Mouse (Mus musculus): ENCODE measurements around the gene Rnf186. TPM values are rescaled to one million over a fixed set of nuclear protein-coding genes. Genes with fewer than 3 reads are reported as not detected.

The Rnf186 gene
- polyA plus RNA-seq, 1 experiment from 2014 or later, result 65.2 TPM

- TF ChIP-seq CTCF (IDR thresholded peaks at IDR 0.05; ENCODE audit: low read depth), result no peak
- Histone ChIP-seq H3K27ac (ENCODE audit: low read depth, low read length) (peak overlapping the region; percentile 73), H3K4me1 (replicated peaks; ENCODE audit: control insufficient read depth, insufficient read depth, low read length) (peaks cover 2% of the 10 kb centered on the region), H3K9ac (ENCODE audit: low read depth, low read length) (no peak overlapping the region), H3K4me3 (ENCODE audit: low read depth, low read length) (no peak overlapping the region), H3K36me3 (ENCODE audit: control insufficient read depth, insufficient read depth) (peaks cover 10% of the 10 kb centered on the region; the same call in 1 of the 2 replicates), H3K4me2 (replicated peaks; ENCODE audit: low read depth) (no peak overlapping the region), H3K27me3 (replicated peaks; ENCODE audit: control insufficient read depth, insufficient read depth, low read length) (no peaks in the 10 kb centered on the region), H3K9me3 (ENCODE audit: control insufficient read depth) (no peaks in the 10 kb centered on the region)
- ATAC-seq, result peak; percentile 53
- WGBS, result 31% methylated on average over 6 of the region's 6 CpGs
These were observed 41.1 kb downstream of the Rnf186 start for GRCm38 (mm10) chr4:139007981-139008536.

- H3K9me3 ChIP-seq (ENCODE audit: control insufficient read depth), result 0 out of 2 replicates have a peak, but pooled peaks cover 4% of the 10 kb centered on the region
- peaks cover 12% of the 10 kb centered on the region; the same call in 1 of the 2 replicates for H3K36me3 ChIP-seq (ENCODE audit: control insufficient read depth, insufficient read depth)
- no peak overlapping the region for H3K4me3 ChIP-seq (ENCODE audit: low read depth, low read length)
- H3K27me3 ChIP-seq (replicated peaks; ENCODE audit: control insufficient read depth, insufficient read depth, low read length), result no peaks in the 10 kb centered on the region
- no peak overlapping the region for H3K9ac ChIP-seq (ENCODE audit: low read depth, low read length)
- no peaks in the 10 kb centered on the region; the same call in 1 of the 2 replicates for H3K4me1 ChIP-seq (replicated peaks; ENCODE audit: control insufficient read depth, insufficient read depth, low read length)
- ATAC-seq, result no peak; the same call in 1 of the 2 replicates
- WGBS, result 66% methylated on average over 13 of the region's 13 CpGs
- no peak overlapping the region for H3K27ac ChIP-seq (ENCODE audit: low read depth, low read length)
- TF ChIP-seq CTCF (IDR thresholded peaks at IDR 0.05; ENCODE audit: low read depth), result no peak
- H3K4me2 ChIP-seq (replicated peaks; ENCODE audit: low read depth), result no peak overlapping the region
These were observed 44.3 kb downstream of the Rnf186 start for GRCm38 (mm10) chr4:139011201-139011702.

DNA sequence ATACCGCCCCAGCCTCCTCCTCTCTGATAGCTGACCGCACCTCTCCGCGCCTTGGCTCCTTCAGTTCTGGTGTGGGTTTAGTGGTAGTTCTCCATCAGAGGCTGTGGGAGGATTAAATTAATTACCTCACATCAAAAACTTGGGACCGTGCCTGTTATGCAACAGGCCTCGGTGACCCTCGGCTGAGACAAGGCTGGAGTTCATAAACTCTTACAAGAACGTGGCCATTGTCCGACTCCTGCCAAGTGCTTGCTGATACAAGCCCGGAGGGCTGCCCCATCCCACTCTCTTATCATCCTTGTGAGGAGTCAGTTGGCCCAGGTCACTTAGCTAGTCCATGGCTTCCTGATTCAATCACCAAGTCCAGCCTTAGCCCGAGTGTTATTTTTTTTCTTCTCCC, 46.4 kb downstream of the Rnf186 start:
- no peak for TF ChIP-seq CTCF (IDR thresholded peaks at IDR 0.05; ENCODE audit: low read depth)
- H3K27me3 ChIP-seq (replicated peaks; ENCODE audit: control insufficient read depth, insufficient read depth, low read length), result no peaks in the 10 kb centered on the region
- H3K4me2 ChIP-seq (replicated peaks; ENCODE audit: low read depth), result no peak overlapping the region
- 0 out of 2 replicates have a peak, but pooled peaks cover 4% of the 10 kb centered on the region for H3K4me1 ChIP-seq (replicated peaks; ENCODE audit: control insufficient read depth, insufficient read depth, low read length)
- no peak for ATAC-seq
- WGBS, result 81% methylated on average over 11 of the region's 11 CpGs
- H3K9me3 ChIP-seq (ENCODE audit: control insufficient read depth), result 0 out of 2 replicates have a peak, but pooled peaks cover 4% of the 10 kb centered on the region
- peaks cover 12% of the 10 kb centered on the region; the same call in 1 of the 2 replicates for H3K36me3 ChIP-seq (ENCODE audit: control insufficient read depth, insufficient read depth)
- no peak overlapping the region for H3K27ac ChIP-seq (ENCODE audit: low read depth, low read length)
- no peak overlapping the region for H3K9ac ChIP-seq (ENCODE audit: low read depth, low read length)
- no peak overlapping the region for H3K4me3 ChIP-seq (ENCODE audit: low read depth, low read length)

GRCm38 (mm10) chr4:139014793-139015192, 47.9 kb downstream of the Rnf186 start:
- peak; percentile 67 for TF ChIP-seq CTCF (IDR thresholded peaks at IDR 0.05; ENCODE audit: low read depth)
- Histone ChIP-seq H3K27me3 (replicated peaks; ENCODE audit: control insufficient read depth, insufficient read depth, low read length) (no peaks in the 10 kb centered on the region), H3K9me3 (ENCODE audit: control insufficient read depth) (0 out of 2 replicates have a peak, but pooled peaks cover 4% of the 10 kb centered on the region), H3K4me1 (replicated peaks; ENCODE audit: control insufficient read depth, insufficient read depth, low read length) (0 out of 2 replicates have a peak, but pooled peaks cover 4% of the 10 kb centered on the region), H3K27ac (ENCODE audit: low read depth, low read length) (no peak overlapping the region), H3K4me3 (ENCODE audit: low read depth, low read length) (no peak overlapping the region), H3K9ac (ENCODE audit: low read depth, low read length) (no peak overlapping the region), H3K36me3 (ENCODE audit: control insufficient read depth, insufficient read depth) (peaks cover 12% of the 10 kb centered on the region; the same call in 1 of the 2 replicates), H3K4me2 (replicated peaks; ENCODE audit: low read depth) (no peak overlapping the region)
- no peak for ATAC-seq
- 84% methylated on average over 6 of the region's 6 CpGs for WGBS

Other genes starting within 250 kb of the Rnf186 start
- 0.09 and 0.21 TPM in 2 replicates for gene Pla2g2c, start 242.3 kb upstream of the Rnf186 start, polyA plus RNA-seq (2015; fragmentation: Nextera tagmentation; extraction: Ambion mirVana)
- 0.51 and 0.83 TPM in 2 replicates for gene Ubxn10, start 229.9 kb upstream of the Rnf186 start, polyA plus RNA-seq (2015; fragmentation: Nextera tagmentation; extraction: Ambion mirVana)
- 0.46 and 0.64 TPM in 2 replicates for gene Pla2g2f, start 209.5 kb upstream of the Rnf186 start, polyA plus RNA-seq (2015; fragmentation: Nextera tagmentation; extraction: Ambion mirVana)
- 1.5 and 2.3 TPM in 2 replicates for gene Pla2g2d, start 191.4 kb upstream of the Rnf186 start, polyA plus RNA-seq (2015; fragmentation: Nextera tagmentation; extraction: Ambion mirVana)
- 0.22 and 0.39 TPM in 2 replicates for gene Pla2g5, start 103.6 kb upstream of the Rnf186 start, polyA plus RNA-seq (2015; fragmentation: Nextera tagmentation; extraction: Ambion mirVana)
- gene Gm13030, start 93.1 kb upstream of the Rnf186 start, polyA plus RNA-seq (2015; fragmentation: Nextera tagmentation; extraction: Ambion mirVana), result not detected in 2 replicates
- gene Pla2g2e, start 89.2 kb upstream of the Rnf186 start, polyA plus RNA-seq (2015; fragmentation: Nextera tagmentation; extraction: Ambion mirVana), result 0.30 and 0.52 TPM in 2 replicates
- gene Otud3, start 53.2 kb upstream of the Rnf186 start, polyA plus RNA-seq (2015; fragmentation: Nextera tagmentation; extraction: Ambion mirVana), result 3.5 and 3.6 TPM in 2 replicates
- 11.0 and 12.2 TPM in 2 replicates for gene Tmco4, start 5.8 kb downstream of the Rnf186 start, polyA plus RNA-seq (2015; fragmentation: Nextera tagmentation; extraction: Ambion mirVana)
- gene Htr6, start 108.5 kb downstream of the Rnf186 start, polyA plus RNA-seq (2015; fragmentation: Nextera tagmentation; extraction: Ambion mirVana), result 0.08 TPM in 1 of 2 replicates, not detected in the other
- gene Nbl1, start 125.9 kb downstream of the Rnf186 start, polyA plus RNA-seq (2015; fragmentation: Nextera tagmentation; extraction: Ambion mirVana), result 37.6 and 39.9 TPM in 2 replicates
- 820 and 852 TPM in 2 replicates for gene Minos1, start 164.0 kb downstream of the Rnf186 start, polyA plus RNA-seq (2015; fragmentation: Nextera tagmentation; extraction: Ambion mirVana)
- 299 and 306 TPM in 2 replicates for gene Capzb, start 225.8 kb downstream of the Rnf186 start, polyA plus RNA-seq (2015; fragmentation: Nextera tagmentation; extraction: Ambion mirVana)